Mouse (Mus musculus): ENCODE results near the gene Hipk2. TPM values are rescaled to one million over a fixed set of nuclear protein-coding genes. Genes with fewer than 3 reads are reported as not detected.

Hipk2 gene
- polyA plus RNA-seq, 1 experiment from 2014 or later: 25.8 TPM

- Histone ChIP-seq H3K4me2 (no peak overlapping the region), H3K27ac (ENCODE audit: low read depth, low read length) (no peak overlapping the region), H3K4me1 (ENCODE audit: control insufficient read depth, insufficient read depth, low read length) (no peaks in the 10 kb centered on the region), H3K9me3 (ENCODE audit: control insufficient read depth, low read length) (no peaks in the 10 kb centered on the region), H3K9ac (ENCODE audit: low read length) (no peak overlapping the region), H3K36me3 (ENCODE audit: control insufficient read depth, insufficient read depth, low read length) (no peaks in the 10 kb centered on the region; the same call in none of the 2 replicates), H3K27me3 (ENCODE audit: control insufficient read depth, insufficient read depth, low read length) (no peaks in the 10 kb centered on the region), H3K4me3 (ENCODE audit: low read depth, low read length) (no peak overlapping the region)
- ATAC-seq (ENCODE audit: low FRiP score): no peak
- WGBS: 76% methylated on average over 4 of the region's 4 CpGs
- no peak for DNase-seq (ENCODE audit: low spot score, missing footprints)
Observed at GRCm38 (mm10) chr6:38806963-38807445, 69.0 kb downstream of the Hipk2 start.

GRCm38 (mm10) chr6:38805612-38806011, 70.4 kb downstream of the Hipk2 start:
- Histone ChIP-seq H3K36me3 (ENCODE audit: control insufficient read depth, insufficient read depth, low read length) (no peaks in the 10 kb centered on the region; the same call in 1 of the 2 replicates), H3K27me3 (ENCODE audit: control insufficient read depth, insufficient read depth, low read length) (no peaks in the 10 kb centered on the region), H3K4me1 (ENCODE audit: control insufficient read depth, insufficient read depth, low read length) (no peaks in the 10 kb centered on the region), H3K9ac (ENCODE audit: low read length) (no peak overlapping the region), H3K27ac (ENCODE audit: low read depth, low read length) (no peak overlapping the region), H3K4me3 (ENCODE audit: low read depth, low read length) (no peak overlapping the region), H3K4me2 (no peak overlapping the region), H3K9me3 (ENCODE audit: control insufficient read depth, low read length) (no peaks in the 10 kb centered on the region)
- DNase-seq (ENCODE audit: low spot score, missing footprints): no peak
- ATAC-seq (ENCODE audit: low FRiP score): no peak
- 89% methylated on average over 2 of the region's 2 CpGs for WGBS

GRCm38 (mm10) chr6:38801252-38801651, 74.7 kb downstream of the Hipk2 start:
- Histone ChIP-seq H3K36me3 (ENCODE audit: control insufficient read depth, insufficient read depth, low read length) (no peaks in the 10 kb centered on the region; the same call in 1 of the 2 replicates), H3K27ac (ENCODE audit: low read depth, low read length) (no peak overlapping the region), H3K27me3 (ENCODE audit: control insufficient read depth, insufficient read depth, low read length) (no peaks in the 10 kb centered on the region), H3K4me2 (no peak overlapping the region), H3K4me1 (ENCODE audit: control insufficient read depth, insufficient read depth, low read length) (no peaks in the 10 kb centered on the region), H3K9ac (ENCODE audit: low read length) (no peak overlapping the region), H3K9me3 (ENCODE audit: control insufficient read depth, low read length) (no peaks in the 10 kb centered on the region), H3K4me3 (ENCODE audit: low read depth, low read length) (no peak overlapping the region)
- WGBS: 88% methylated on average over 1 of the region's 1 CpGs
- no peak for DNase-seq (ENCODE audit: low spot score, missing footprints)
- ATAC-seq (ENCODE audit: low FRiP score): no peak

GRCm38 (mm10) chr6:38797548-38797947, 78.4 kb downstream of the Hipk2 start:
- no peak for DNase-seq (ENCODE audit: low spot score, missing footprints)
- no peaks in the 10 kb centered on the region for H3K27me3 ChIP-seq (ENCODE audit: control insufficient read depth, insufficient read depth, low read length)
- no peaks in the 10 kb centered on the region for H3K4me1 ChIP-seq (ENCODE audit: control insufficient read depth, insufficient read depth, low read length)
- no peaks in the 10 kb centered on the region for H3K36me3 ChIP-seq (ENCODE audit: control insufficient read depth, insufficient read depth, low read length)
- H3K9ac ChIP-seq (ENCODE audit: low read length): no peak overlapping the region
- H3K4me3 ChIP-seq (ENCODE audit: low read depth, low read length): no peak overlapping the region
- no peak overlapping the region for H3K27ac ChIP-seq (ENCODE audit: low read depth, low read length)
- 91% methylated on average over 3 of the region's 3 CpGs for WGBS
- no peaks in the 10 kb centered on the region for H3K9me3 ChIP-seq (ENCODE audit: control insufficient read depth, low read length)
- no peak for ATAC-seq (ENCODE audit: low FRiP score)
- no peak overlapping the region for H3K4me2 ChIP-seq

- DNase-seq (ENCODE audit: low spot score, missing footprints): no peak
- Histone ChIP-seq H3K27ac (ENCODE audit: low read depth, low read length) (no peak overlapping the region), H3K27me3 (ENCODE audit: control insufficient read depth, insufficient read depth, low read length) (no peaks in the 10 kb centered on the region), H3K4me2 (no peak overlapping the region), H3K9me3 (ENCODE audit: control insufficient read depth, low read length) (no peaks in the 10 kb centered on the region), H3K4me3 (ENCODE audit: low read depth, low read length) (no peak overlapping the region), H3K4me1 (ENCODE audit: control insufficient read depth, insufficient read depth, low read length) (no peaks in the 10 kb centered on the region), H3K9ac (ENCODE audit: low read length) (no peak overlapping the region), H3K36me3 (ENCODE audit: control insufficient read depth, insufficient read depth, low read length) (no peaks in the 10 kb centered on the region)
- ATAC-seq (ENCODE audit: low FRiP score): no peak
Observed at GRCm38 (mm10) chr6:38796993-38797392, 79.0 kb downstream of the Hipk2 start.

GRCm38 (mm10) chr6:38796388-38796787, 79.6 kb downstream of the Hipk2 start:
- no peak for DNase-seq (ENCODE audit: low spot score, missing footprints)

GRCm38 (mm10) chr6:38795096-38795816, 80.7 kb downstream of the Hipk2 start:
- DNase-seq (ENCODE audit: low spot score, missing footprints) (no peak), ATAC-seq (ENCODE audit: low FRiP score) (no peak)
- 94% methylated on average over 3 of the region's 3 CpGs for WGBS
- Histone ChIP-seq H3K9me3 (ENCODE audit: control insufficient read depth, low read length) (no peaks in the 10 kb centered on the region), H3K4me2 (no peak overlapping the region), H3K27me3 (ENCODE audit: control insufficient read depth, insufficient read depth, low read length) (no peaks in the 10 kb centered on the region), H3K4me1 (ENCODE audit: control insufficient read depth, insufficient read depth, low read length) (no peaks in the 10 kb centered on the region), H3K36me3 (ENCODE audit: control insufficient read depth, insufficient read depth, low read length) (no peaks in the 10 kb centered on the region), H3K4me3 (ENCODE audit: low read depth, low read length) (no peak overlapping the region), H3K9ac (ENCODE audit: low read length) (no peak overlapping the region), H3K27ac (ENCODE audit: low read depth, low read length) (no peak overlapping the region)

More at GRCm38 (mm10) chr6:38796388-38796787, 79.6 kb downstream of the Hipk2 start:
- 93% methylated on average over 1 of the region's 1 CpGs for WGBS
- H3K36me3 ChIP-seq (ENCODE audit: control insufficient read depth, insufficient read depth, low read length): no peaks in the 10 kb centered on the region
- H3K4me3 ChIP-seq (ENCODE audit: low read depth, low read length): no peak overlapping the region
- H3K9ac ChIP-seq (ENCODE audit: low read length): no peak overlapping the region
- no peak for ATAC-seq (ENCODE audit: low FRiP score)
- no peaks in the 10 kb centered on the region for H3K27me3 ChIP-seq (ENCODE audit: control insufficient read depth, insufficient read depth, low read length)
- no peaks in the 10 kb centered on the region for H3K9me3 ChIP-seq (ENCODE audit: control insufficient read depth, low read length)
- H3K27ac ChIP-seq (ENCODE audit: low read depth, low read length): no peak overlapping the region
- no peak overlapping the region for H3K4me2 ChIP-seq
- no peaks in the 10 kb centered on the region for H3K4me1 ChIP-seq (ENCODE audit: control insufficient read depth, insufficient read depth, low read length)

- Histone ChIP-seq H3K36me3 (ENCODE audit: control insufficient read depth, insufficient read depth, low read length) (no peaks in the 10 kb centered on the region), H3K9ac (ENCODE audit: low read length) (no peak overlapping the region), H3K27ac (ENCODE audit: low read depth, low read length) (no peak overlapping the region), H3K4me3 (ENCODE audit: low read depth, low read length) (no peak overlapping the region), H3K4me1 (ENCODE audit: control insufficient read depth, insufficient read depth, low read length) (no peaks in the 10 kb centered on the region), H3K27me3 (ENCODE audit: control insufficient read depth, insufficient read depth, low read length) (no peaks in the 10 kb centered on the region), H3K4me2 (no peak overlapping the region), H3K9me3 (ENCODE audit: control insufficient read depth, low read length) (no peaks in the 10 kb centered on the region)
- no peak for DNase-seq (ENCODE audit: low spot score, missing footprints)
- ATAC-seq (ENCODE audit: low FRiP score): no peak
- WGBS: 92% methylated on average over 3 of the region's 3 CpGs
Observed at GRCm38 (mm10) chr6:38792966-38793365, 83.0 kb downstream of the Hipk2 start.

GRCm38 (mm10) chr6:38789221-38789810, 86.6 kb downstream of the Hipk2 start:
- Histone ChIP-seq H3K27ac (ENCODE audit: low read depth, low read length) (no peak overlapping the region), H3K4me1 (ENCODE audit: control insufficient read depth, insufficient read depth, low read length) (peaks cover 4% of the 10 kb centered on the region; the same call in 1 of the 2 replicates), H3K4me3 (ENCODE audit: low read depth, low read length) (no peak overlapping the region), H3K4me2 (no peak overlapping the region), H3K9ac (ENCODE audit: low read length) (no peak overlapping the region), H3K27me3 (ENCODE audit: control insufficient read depth, insufficient read depth, low read length) (no peaks in the 10 kb centered on the region), H3K9me3 (ENCODE audit: control insufficient read depth, low read length) (no peaks in the 10 kb centered on the region), H3K36me3 (ENCODE audit: control insufficient read depth, insufficient read depth, low read length) (no peaks in the 10 kb centered on the region)
- WGBS: 92% methylated on average over 5 of the region's 5 CpGs
- no peak for ATAC-seq (ENCODE audit: low FRiP score)
- no peak for DNase-seq (ENCODE audit: low spot score, missing footprints)
